Mouse (Mus musculus) forebrain, embryonic 11.5 days (tissue): ENCODE measurements around the gene Pgm2l1. TPM values are rescaled to one million over a fixed set of nuclear protein-coding genes. Genes with fewer than 3 reads are reported as not detected.

ENCODE experiments used
- ATAC-seq: fragments of 200-750 bp; cut with Nextera tagmentation; replicated peaks from 2 replicates; pipeline ENCODE4 v1.8.0; 2017; ENCODE audit warnings: moderate TSS enrichment; ENCODE audit not compliant: low FRiP score
- DNase-seq: peaks from one replicate; pipeline ENCODE4 v3.0.0-alpha.2; 2017; ENCODE audit warnings: low spot score
- H3K27ac ChIP-seq: fragments of 300-500 bp; sonication (generic); 2 replicates; pipeline ENCODE4 v1.5.1; 2014; ENCODE audit warnings: low read depth, low read length
- H3K27me3 ChIP-seq: fragments of 300-500 bp; sonication (generic); 2 replicates; pipeline ENCODE4 v1.6.1; 2014; ENCODE audit warnings: mild to moderate bottlenecking, low read length, mixed read lengths; ENCODE audit not compliant: control insufficient read depth, insufficient read depth
- H3K36me3 ChIP-seq: fragments of 300-500 bp; sonication (generic); 2 replicates; pipeline ENCODE4 v1.6.1; 2014; ENCODE audit warnings: mild to moderate bottlenecking, low read length, moderate library complexity, mixed read lengths; ENCODE audit not compliant: control insufficient read depth, insufficient read depth
- H3K4me1 ChIP-seq: fragments of 300-500 bp; sonication (generic); replicated peaks from 2 replicates; pipeline ENCODE4 v1.6.1; 2014; ENCODE audit warnings: low read length, mixed read lengths; ENCODE audit not compliant: control insufficient read depth, insufficient read depth
- H3K4me2 ChIP-seq: fragments of 300-500 bp; sonication (generic); 2 replicates; pipeline ENCODE4 v1.6.1; 2014; ENCODE audit warnings: low read depth, mild to moderate bottlenecking, low read length, moderate library complexity, mixed read lengths; ENCODE audit not compliant: severe bottlenecking
- H3K4me3 ChIP-seq: fragments of 300-500 bp; sonication (generic); 2 replicates; pipeline ENCODE4 v1.5.1; 2014; ENCODE audit warnings: low read depth, low read length
- H3K9ac ChIP-seq: fragments of 300-500 bp; sonication (generic); 2 replicates; pipeline ENCODE4 v1.6.1; 2014; ENCODE audit warnings: low read length
- H3K9me3 ChIP-seq: fragments of 300-500 bp; sonication (generic); 2 replicates; pipeline ENCODE4 v1.6.1; 2016; ENCODE audit warnings: low read length, mixed read lengths; ENCODE audit not compliant: control insufficient read depth
- WGBS: fragments of 180-500 bp; shearing (Covaris S2); extraction: QIAGEN DNeasy Blood & Tissue Kit; methylation state at CpG from one replicate; pipeline ENCODE4 v1.1.7; 2014; 5-methylcytosine and 5-hydroxymethylcytosine counted together
- polyA plus RNA-seq: library from polyadenylated mRNA; unstranded; fragments of >200 nt; fragmentation: Nextera tagmentation; extraction: Ambion mirVana; gene quantifications from 2 replicates; pipeline ENCODE4 v1.2.1, GENCODE M21; 2014

Gene Pgm2l1
- polyA plus RNA-seq, 1 experiment from 2014 or later: 5.2 TPM

DNA sequence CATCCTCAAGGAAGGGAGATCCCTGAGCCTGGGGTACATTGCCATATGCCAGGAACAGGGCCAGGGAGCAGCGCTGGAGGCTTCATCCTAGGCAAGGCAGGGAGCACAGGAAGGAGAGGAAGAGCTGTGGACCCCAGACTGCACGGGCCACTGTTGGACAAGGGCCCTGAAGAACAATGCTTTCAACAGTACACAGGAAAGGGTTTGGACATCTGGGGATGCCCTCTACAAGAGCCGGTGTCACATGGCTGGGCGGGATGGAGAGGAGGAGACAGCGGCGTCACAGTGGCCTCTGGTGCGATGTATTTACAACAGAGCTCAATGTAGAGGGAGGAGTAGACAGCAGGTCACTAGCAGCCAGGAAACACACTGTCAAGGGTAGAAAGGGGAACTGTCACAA, 100.3 kb downstream of the Pgm2l1 start:
- no peaks in the 10 kb centered on the region for H3K4me1 ChIP-seq
- H3K9me3 ChIP-seq: no peaks in the 10 kb centered on the region
- ATAC-seq (no peak), DNase-seq (no peak)
- no peak overlapping the region for H3K9ac ChIP-seq
- H3K27ac ChIP-seq: no peak overlapping the region
- peaks cover 3% of the 10 kb centered on the region; the same call in 1 of the 2 replicates for H3K36me3 ChIP-seq
- WGBS: 90% methylated on average over 7 of the region's 7 CpGs
- H3K4me3 ChIP-seq: no peak overlapping the region
- H3K27me3 ChIP-seq: no peaks in the 10 kb centered on the region
- H3K4me2 ChIP-seq: no peak overlapping the region

Other genes starting within 250 kb of the Pgm2l1 start
- 7.8 and 7.9 TPM in 2 replicates for gene Rnf169, start 246.9 kb upstream of the Pgm2l1 start, polyA plus RNA-seq
- gene Chrdl2, start 221.2 kb upstream of the Pgm2l1 start, polyA plus RNA-seq: 0.25 and 0.47 TPM in 2 replicates
- 116 and 121 TPM in 2 replicates for gene Pold3, start 105.8 kb upstream of the Pgm2l1 start, polyA plus RNA-seq
- 20.4 and 22.5 TPM in 2 replicates for gene Lipt2, start 68.1 kb upstream of the Pgm2l1 start, polyA plus RNA-seq
- gene Kcne3, start 50.9 kb upstream of the Pgm2l1 start, polyA plus RNA-seq: 3.3 and 4.1 TPM in 2 replicates
- 5.6 and 6.8 TPM in 2 replicates for gene P4ha3, start 58.1 kb downstream of the Pgm2l1 start, polyA plus RNA-seq
- gene C2cd3, start 144.8 kb downstream of the Pgm2l1 start, polyA plus RNA-seq: 46.9 and 48.8 TPM in 2 replicates
- gene Ppme1, start 144.9 kb downstream of the Pgm2l1 start, polyA plus RNA-seq: 94.5 and 106 TPM in 2 replicates
- gene Ucp3, start 245.6 kb downstream of the Pgm2l1 start, polyA plus RNA-seq: not detected in 2 replicates